Mouse (Mus musculus): Measurements from ENCODE around the gene Tril. TPM values are rescaled to one million over a fixed set of nuclear protein-coding genes. Genes with fewer than 3 reads are reported as not detected.

Tril gene
- polyA plus RNA-seq, 1 experiment from 2014 or later, result 0.50 TPM

- no peak for ATAC-seq (ENCODE audit: low read depth)
- Histone ChIP-seq H3K4me1 (replicated peaks) (peaks cover 12% of the 10 kb centered on the region), H3K9ac (no peak overlapping the region), H3K4me2 (peak overlapping the region; percentile 58), H3K27ac (no peak overlapping the region), H3K4me3 (replicated peaks) (peak overlapping the region; percentile 43), H3K36me3 (no peaks in the 10 kb centered on the region), H3K9me3 (replicated peaks) (no peaks in the 10 kb centered on the region), H3K27me3 (peaks cover 86% of the 10 kb centered on the region)
- DNase-seq, result no peak
- 3% methylated on average over 64 of the region's 64 CpGs for WGBS (ENCODE audit: insufficient replicate concordance)
Measured at GRCm38 (mm10) chr6:53819761-53820485, 707 bp downstream of the Tril start.

- Histone ChIP-seq H3K27me3 (peaks cover 81% of the 10 kb centered on the region), H3K27ac (no peak overlapping the region), H3K9ac (no peak overlapping the region), H3K4me3 (replicated peaks) (peak overlapping the region; percentile 43), H3K4me1 (replicated peaks) (peaks cover 12% of the 10 kb centered on the region), H3K9me3 (replicated peaks) (no peaks in the 10 kb centered on the region), H3K4me2 (peak overlapping the region; percentile 58), H3K36me3 (no peaks in the 10 kb centered on the region)
- DNase-seq, result no peak
- WGBS (ENCODE audit: insufficient replicate concordance), result 6% methylated on average over 52 of the region's 52 CpGs
- ATAC-seq (ENCODE audit: low read depth), result no peak
Measured at GRCm38 (mm10) chr6:53818732-53819661, 1.6 kb downstream of the Tril start.

- Histone ChIP-seq H3K36me3 (no peaks in the 10 kb centered on the region), H3K27me3 (peaks cover 78% of the 10 kb centered on the region), H3K27ac (no peak overlapping the region), H3K9ac (no peak overlapping the region), H3K4me1 (replicated peaks) (peaks cover 12% of the 10 kb centered on the region), H3K4me2 (peak overlapping the region; percentile 58), H3K4me3 (replicated peaks) (peak overlapping the region; percentile 43), H3K9me3 (replicated peaks) (no peaks in the 10 kb centered on the region)
- ATAC-seq (ENCODE audit: low read depth) (no peak), DNase-seq (no peak)
- 2% methylated on average over 42 of the region's 42 CpGs for WGBS (ENCODE audit: insufficient replicate concordance)
Measured at GRCm38 (mm10) chr6:53818264-53818731, 2.3 kb downstream of the Tril start.

GRCm38 (mm10) chr6:53817763-53818174, 2.9 kb downstream of the Tril start:
- Histone ChIP-seq H3K27me3 (peaks cover 76% of the 10 kb centered on the region), H3K4me3 (replicated peaks) (peak overlapping the region; percentile 43), H3K9me3 (replicated peaks) (no peaks in the 10 kb centered on the region), H3K27ac (no peak overlapping the region), H3K9ac (no peak overlapping the region), H3K4me2 (peak overlapping the region; percentile 58), H3K4me1 (replicated peaks) (peaks cover 12% of the 10 kb centered on the region), H3K36me3 (no peaks in the 10 kb centered on the region)
- WGBS (ENCODE audit: insufficient replicate concordance), result 14% methylated on average over 33 of the region's 33 CpGs
- no peak for ATAC-seq (ENCODE audit: low read depth)
- DNase-seq, result no peak

- H3K9me3 ChIP-seq (replicated peaks), result no peaks in the 10 kb centered on the region
- H3K36me3 ChIP-seq, result no peaks in the 10 kb centered on the region
- peaks cover 65% of the 10 kb centered on the region for H3K27me3 ChIP-seq
- no peak overlapping the region for H3K4me2 ChIP-seq
- H3K9ac ChIP-seq, result no peak overlapping the region
- WGBS (ENCODE audit: insufficient replicate concordance), result 58% methylated on average over 8 of the region's 8 CpGs
- ATAC-seq (ENCODE audit: low read depth) (no peak), DNase-seq (no peak)
- peaks cover 12% of the 10 kb centered on the region for H3K4me1 ChIP-seq (replicated peaks)
- no peak overlapping the region for H3K4me3 ChIP-seq (replicated peaks)
- H3K27ac ChIP-seq, result no peak overlapping the region
Measured at GRCm38 (mm10) chr6:53816661-53817060, 4.0 kb downstream of the Tril start.

- Histone ChIP-seq H3K4me1 (replicated peaks) (peaks cover 12% of the 10 kb centered on the region), H3K4me3 (replicated peaks) (no peak overlapping the region), H3K9ac (no peak overlapping the region), H3K27me3 (peaks cover 55% of the 10 kb centered on the region), H3K36me3 (no peaks in the 10 kb centered on the region), H3K4me2 (no peak overlapping the region), H3K27ac (no peak overlapping the region), H3K9me3 (replicated peaks) (no peaks in the 10 kb centered on the region)
- ATAC-seq (ENCODE audit: low read depth) (no peak), DNase-seq (no peak)
- 48% methylated on average over 7 of the region's 7 CpGs for WGBS (ENCODE audit: insufficient replicate concordance)
Measured at GRCm38 (mm10) chr6:53815691-53816090, 4.9 kb downstream of the Tril start.

- H3K36me3 ChIP-seq, result no peaks in the 10 kb centered on the region
- no peak overlapping the region for H3K9ac ChIP-seq
- DNase-seq (no peak), ATAC-seq (ENCODE audit: low read depth) (no peak)
- no peaks in the 10 kb centered on the region for H3K9me3 ChIP-seq (replicated peaks)
- no peak overlapping the region for H3K4me2 ChIP-seq
- no peak overlapping the region for H3K4me3 ChIP-seq (replicated peaks)
- H3K27ac ChIP-seq, result no peak overlapping the region
- H3K27me3 ChIP-seq, result peaks cover 40% of the 10 kb centered on the region
- H3K4me1 ChIP-seq (replicated peaks), result peaks cover 12% of the 10 kb centered on the region
Measured at GRCm38 (mm10) chr6:53814214-53814613, 6.4 kb downstream of the Tril start.

- Histone ChIP-seq H3K9ac (no peak overlapping the region), H3K27ac (no peak overlapping the region), H3K27me3 (peaks cover 21% of the 10 kb centered on the region), H3K4me3 (replicated peaks) (no peak overlapping the region), H3K9me3 (replicated peaks) (no peaks in the 10 kb centered on the region), H3K36me3 (no peaks in the 10 kb centered on the region), H3K4me2 (no peak overlapping the region), H3K4me1 (replicated peaks) (no peaks in the 10 kb centered on the region)
- no peak for ATAC-seq (ENCODE audit: low read depth)
- DNase-seq, result no peak
- 57% methylated on average over 3 of the region's 3 CpGs for WGBS (ENCODE audit: insufficient replicate concordance)
Measured at GRCm38 (mm10) chr6:53812242-53812641, 8.4 kb downstream of the Tril start.

GRCm38 (mm10) chr6:53808801-53809200, 11.8 kb downstream of the Tril start:
- H3K4me3 ChIP-seq (replicated peaks), result no peak overlapping the region
- 75% methylated on average over 9 of the region's 9 CpGs for WGBS (ENCODE audit: insufficient replicate concordance)
- H3K4me1 ChIP-seq (replicated peaks), result no peaks in the 10 kb centered on the region
- no peak overlapping the region for H3K27ac ChIP-seq
- no peak overlapping the region for H3K9ac ChIP-seq
- H3K36me3 ChIP-seq, result no peaks in the 10 kb centered on the region
- ATAC-seq (ENCODE audit: low read depth) (no peak), DNase-seq (no peak)
- H3K4me2 ChIP-seq, result no peak overlapping the region
- H3K9me3 ChIP-seq (replicated peaks), result no peaks in the 10 kb centered on the region
- H3K27me3 ChIP-seq, result 0 out of 2 replicates have a peak, but pooled peaks cover 5% of the 10 kb centered on the region

- 62% methylated on average over 3 of the region's 3 CpGs for WGBS (ENCODE audit: insufficient replicate concordance)
- no peaks in the 10 kb centered on the region for H3K36me3 ChIP-seq
- DNase-seq, result no peak
- H3K9ac ChIP-seq, result no peak overlapping the region
- H3K27me3 ChIP-seq, result no peaks in the 10 kb centered on the region
- no peak overlapping the region for H3K4me2 ChIP-seq
- no peaks in the 10 kb centered on the region for H3K4me1 ChIP-seq (replicated peaks)
- ATAC-seq (ENCODE audit: low read depth), result no peak
- H3K9me3 ChIP-seq (replicated peaks), result no peaks in the 10 kb centered on the region
- H3K4me3 ChIP-seq (replicated peaks), result no peak overlapping the region
- no peak overlapping the region for H3K27ac ChIP-seq
Measured at GRCm38 (mm10) chr6:53807185-53807584, 13.4 kb downstream of the Tril start.

- no peaks in the 10 kb centered on the region for H3K4me1 ChIP-seq (replicated peaks)
- no peak overlapping the region for H3K4me3 ChIP-seq (replicated peaks)
- ATAC-seq (ENCODE audit: low read depth), result no peak
- no peak overlapping the region for H3K27ac ChIP-seq
- H3K27me3 ChIP-seq, result no peaks in the 10 kb centered on the region
- no peak overlapping the region for H3K4me2 ChIP-seq
- no peaks in the 10 kb centered on the region for H3K9me3 ChIP-seq (replicated peaks)
- WGBS (ENCODE audit: insufficient replicate concordance), result 65% methylated on average over 8 of the region's 8 CpGs
- H3K36me3 ChIP-seq, result no peaks in the 10 kb centered on the region
- DNase-seq, result no peak
- no peak overlapping the region for H3K9ac ChIP-seq
Measured at GRCm38 (mm10) chr6:53806591-53807023, 14.0 kb downstream of the Tril start.

Measured in liver, embryonic 13.5 days (tissue).